Mouse (Mus musculus) layer of hippocampus, adult 2 months (tissue): ENCODE measurements around the gene Fbxl18. TPM values are rescaled to one million over a fixed set of nuclear protein-coding genes. Genes with fewer than 3 reads are reported as not detected.
A peak's percentile ranks its signal among the peaks of the same experiment; 100 is the strongest.

ENCODE experiments used
- DNase-seq, 2 experiments: peaks; one replicate each; pipeline ENCODE4 v3.0.0; 2022; ENCODE audit warnings: low spot score in 2 of 2
- H3K27ac ChIP-seq: fragments of 200-600 bp; 2 replicates; pipeline ENCODE4 v1.8.1; 2022
- H3K4me3 ChIP-seq: fragments of 200-600 bp; 2 replicates; pipeline ENCODE4 v1.8.1; 2022; ENCODE audit warnings: mild to moderate bottlenecking
- CTCF ChIP-seq: fragments of 200-600 bp; conservative IDR thresholded peaks from 2 replicates; pipeline ENCODE4 v1.8.1; 2022; ENCODE audit warnings: antibody characterized with exemption, mild to moderate bottlenecking, moderate library complexity
- total RNA-seq, 2 experiments: library from RNA; stranded (reverse); gene quantifications; 2 replicates each; pipeline ENCODE4 v1.2.3; 2021

Fbxl18 gene
- total RNA-seq, 2 experiments from 2014 or later, result 36.7 to 39.9 TPM

- H3K27ac ChIP-seq, result peak overlapping the region; percentile 100
- H3K4me3 ChIP-seq, result peak overlapping the region; percentile 90
- TF ChIP-seq CTCF, result no peak
- DNase-seq, result peak; percentile 71 to 89
Observed at GRCm38 (mm10) chr5:142819385-142820275, 75.6 kb downstream of the Fbxl18 start.

- TF ChIP-seq CTCF, result no peak; the same call in 1 of the 2 replicates
- no peak for DNase-seq
- Histone ChIP-seq H3K4me3 (peak overlapping the region; percentile 90), H3K27ac (peak overlapping the region; percentile 100)
Observed at GRCm38 (mm10) chr5:142818435-142819360, 76.5 kb downstream of the Fbxl18 start.

DNA sequence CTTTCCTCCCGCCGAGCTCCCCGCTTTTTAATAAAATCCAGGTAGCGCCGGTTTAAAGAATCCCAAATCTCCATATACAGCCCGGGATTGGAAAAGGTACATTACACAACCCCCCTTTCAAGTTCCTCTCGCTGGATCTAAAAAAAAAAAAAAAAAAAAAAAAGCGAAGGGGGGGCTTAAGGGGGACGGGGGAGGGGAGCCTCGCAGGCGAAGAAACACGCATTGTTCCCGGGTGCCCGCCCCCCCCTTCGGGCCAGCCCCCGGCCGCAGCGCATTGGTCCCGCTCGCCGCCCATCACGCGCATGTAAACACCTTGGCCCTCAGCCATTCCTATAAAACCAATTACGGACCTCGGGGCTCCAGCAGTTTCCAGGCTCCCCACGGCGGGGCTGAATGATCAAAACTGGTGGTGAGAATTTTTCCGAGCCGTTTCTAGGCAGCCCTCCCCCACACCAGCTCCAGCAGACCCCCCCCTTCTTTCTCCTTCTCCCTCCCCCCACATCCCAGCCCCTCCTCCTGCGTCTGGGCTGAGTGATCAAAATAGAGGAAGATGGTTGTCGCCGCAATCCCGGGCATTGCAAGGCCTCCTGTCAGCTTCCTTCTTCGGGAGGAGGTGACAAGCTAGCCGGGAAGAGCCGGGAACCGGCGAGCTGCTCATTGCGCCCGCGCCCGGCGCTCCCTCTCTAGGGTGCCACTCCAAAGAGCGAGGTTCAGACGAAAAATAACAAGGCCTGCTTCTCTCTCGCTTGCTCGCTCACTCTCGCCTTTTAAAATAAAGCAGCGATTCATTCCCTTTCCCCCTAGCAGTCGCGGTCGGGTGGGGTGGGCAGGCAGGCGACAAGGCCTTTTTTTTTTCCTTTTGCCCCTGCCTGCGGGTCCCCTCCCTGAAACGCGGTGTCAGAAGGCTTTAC is 77.4 kb downstream of the Fbxl18 start, which contains the start of gene Tnrc18:
Tnrc18 (minus strand) TSS at position 139 of the 911 bp plus-strand sequence.
- peak within 1 kb of the TSS; percentile 100 for H3K27ac ChIP-seq
- peak within 1 kb of the TSS; percentile 99 for H3K4me3 ChIP-seq
- DNase-seq, result peak; percentile 99 to 100

More for the DNA sequence above, 77.4 kb downstream of the Fbxl18 start, which contains the start of gene Tnrc18:
- no peak for TF ChIP-seq CTCF

Other genes with a start within 250 kb of the Fbxl18 start
- 10 to 100 TPM; 54.0 to 57.7 TPM for gene Slc29a4, start 202.9 kb downstream of the Fbxl18 start, total RNA-seq
- 100 to 1,000 TPM; 142 to 143 TPM for gene Tnrc18, start 77.8 kb downstream of the Fbxl18 start, total RNA-seq
- gene Actb, start 11.3 kb upstream of the Fbxl18 start, total RNA-seq, result 1,000 to 10,000 TPM; 3,149 to 3,251 TPM
- gene Fscn1, start 64.9 kb upstream of the Fbxl18 start, total RNA-seq, result 100 to 1,000 TPM; 172 to 173 TPM
- 10 to 100 TPM; 47.8 to 52.5 TPM for gene Rnf216, start 217.6 kb upstream of the Fbxl18 start, total RNA-seq